Mouse (Mus musculus) heart, embryonic 15.5 days (tissue): ENCODE measurements around the gene Hdgf. TPM values are rescaled to one million over a fixed set of nuclear protein-coding genes. Genes with fewer than 3 reads are reported as not detected.

Experiments used
- ATAC-seq: fragments of 200-750 bp; cut with Nextera tagmentation; replicated peaks from 2 replicates; pipeline ENCODE4 v1.8.0; 2017; ENCODE audit warnings: low read depth, moderate TSS enrichment; ENCODE audit not compliant: insufficient number of reproducible peaks, insufficient read depth, low FRiP score
- H3K27ac ChIP-seq: fragments of 300-500 bp; sonication (generic); 2 replicates; pipeline ENCODE4 v1.5.1; 2015; ENCODE audit warnings: mild to moderate bottlenecking, inconsistent platforms
- H3K27me3 ChIP-seq: fragments of 300-500 bp; sonication (generic); 2 replicates; pipeline ENCODE4 v1.6.1; 2015; ENCODE audit warnings: inconsistent platforms
- H3K36me3 ChIP-seq: fragments of 300-500 bp; sonication (generic); 2 replicates; pipeline ENCODE4 v1.6.1; 2015; ENCODE audit warnings: mild to moderate bottlenecking, inconsistent platforms
- H3K4me1 ChIP-seq: fragments of 300-500 bp; sonication (generic); replicated peaks from 2 replicates; pipeline ENCODE4 v1.6.1; 2015; ENCODE audit warnings: inconsistent platforms
- H3K4me2 ChIP-seq: fragments of 300-500 bp; sonication (generic); 2 replicates; pipeline ENCODE4 v1.6.1; 2015; ENCODE audit warnings: inconsistent platforms, mild to moderate bottlenecking, moderate library complexity
- H3K4me3 ChIP-seq: fragments of 300-500 bp; sonication (generic); 2 replicates; pipeline ENCODE4 v1.5.1; 2015; ENCODE audit warnings: mild to moderate bottlenecking, inconsistent platforms
- H3K9ac ChIP-seq: fragments of 300-500 bp; sonication (generic); 2 replicates; pipeline ENCODE4 v1.6.1; 2015; ENCODE audit warnings: mild to moderate bottlenecking, inconsistent platforms
- H3K9me3 ChIP-seq: fragments of 300-500 bp; sonication (generic); replicated peaks from 2 replicates; pipeline ENCODE4 v1.6.1; 2016; ENCODE audit warnings: inconsistent platforms
- WGBS: fragments of 180-500 bp; shearing (Covaris S2); methylation state at CpG from one replicate; pipeline ENCODE4 v1.1.7; 2015; ENCODE audit warnings: mixed read lengths; 5-methylcytosine and 5-hydroxymethylcytosine counted together
- polyA plus RNA-seq: library from polyadenylated mRNA; unstranded; fragments of >200 nt; fragmentation: Nextera tagmentation; extraction: Ambion mirVana; gene quantifications from 2 replicates; pipeline ENCODE4 v1.2.1, GENCODE M21; 2015

Gene Hdgf
- polyA plus RNA-seq, 1 experiment from 2014 or later = 134 TPM

GRCm38 (mm10) chr3:87909874-87910273 lies 3.8 kb downstream of the Hdgf start:
- 17% methylated on average over 4 of the region's 4 CpGs for WGBS
- ATAC-seq = no peak
- Histone ChIP-seq H3K27me3 (no peaks in the 10 kb centered on the region), H3K4me3 (peak overlapping the region; percentile 52), H3K4me1 (peaks cover 38% of the 10 kb centered on the region), H3K36me3 (peaks cover 13% of the 10 kb centered on the region), H3K9ac (peak overlapping the region; percentile 53), H3K4me2 (peak overlapping the region; percentile 78), H3K9me3 (no peaks in the 10 kb centered on the region), H3K27ac (peak overlapping the region; percentile 97)

GRCm38 (mm10) chr3:87910573-87911141 lies 4.5 kb downstream of the Hdgf start:
- 11% methylated on average over 12 of the region's 12 CpGs for WGBS
- peak overlapping the region; percentile 78 for H3K4me2 ChIP-seq
- H3K36me3 ChIP-seq = peaks cover 21% of the 10 kb centered on the region
- H3K27me3 ChIP-seq = no peaks in the 10 kb centered on the region
- peak overlapping the region; percentile 97 for H3K27ac ChIP-seq
- H3K9ac ChIP-seq = peak overlapping the region; percentile 53
- peak; percentile 15 for ATAC-seq
- peak overlapping the region; percentile 52 for H3K4me3 ChIP-seq
- H3K9me3 ChIP-seq = no peaks in the 10 kb centered on the region
- peaks cover 38% of the 10 kb centered on the region for H3K4me1 ChIP-seq

- no peak overlapping the region for H3K4me2 ChIP-seq
- no peak overlapping the region for H3K9ac ChIP-seq
- H3K36me3 ChIP-seq = peaks cover 38% of the 10 kb centered on the region
- H3K4me3 ChIP-seq = no peak overlapping the region
- no peaks in the 10 kb centered on the region for H3K27me3 ChIP-seq
- WGBS = 83% methylated on average over 7 of the region's 7 CpGs
- H3K27ac ChIP-seq = no peak overlapping the region
- no peaks in the 10 kb centered on the region for H3K9me3 ChIP-seq
- H3K4me1 ChIP-seq = peaks cover 27% of the 10 kb centered on the region
- no peak for ATAC-seq
Measured at GRCm38 (mm10) chr3:87913491-87913890, 7.4 kb downstream of the Hdgf start.

- H3K9me3 ChIP-seq = no peaks in the 10 kb centered on the region
Measured at GRCm38 (mm10) chr3:87913891-87914290, 7.8 kb downstream of the Hdgf start.

GRCm38 (mm10) chr3:87916990-87917389 lies 10.9 kb downstream of the Hdgf start:
- 93% methylated on average over 1 of the region's 1 CpGs for WGBS
- H3K4me1 ChIP-seq = peaks cover 8% of the 10 kb centered on the region
- no peaks in the 10 kb centered on the region for H3K27me3 ChIP-seq
- peaks cover 40% of the 10 kb centered on the region for H3K36me3 ChIP-seq
- no peak for ATAC-seq
- H3K27ac ChIP-seq = no peak overlapping the region
- no peak overlapping the region for H3K9ac ChIP-seq
- no peak overlapping the region for H3K4me2 ChIP-seq
- no peak overlapping the region for H3K4me3 ChIP-seq
- no peaks in the 10 kb centered on the region for H3K9me3 ChIP-seq

More at GRCm38 (mm10) chr3:87913891-87914290, 7.8 kb downstream of the Hdgf start:
- Histone ChIP-seq H3K4me1 (peaks cover 24% of the 10 kb centered on the region), H3K4me2 (no peak overlapping the region), H3K27ac (no peak overlapping the region), H3K27me3 (no peaks in the 10 kb centered on the region), H3K36me3 (peaks cover 38% of the 10 kb centered on the region), H3K9ac (no peak overlapping the region), H3K4me3 (no peak overlapping the region)
- WGBS = 89% methylated on average over 10 of the region's 10 CpGs
- no peak for ATAC-seq

GRCm38 (mm10) chr3:87918551-87918950 lies 12.4 kb downstream of the Hdgf start:
- WGBS = 85% methylated on average over 1 of the region's 1 CpGs
- no peaks in the 10 kb centered on the region for H3K27me3 ChIP-seq
- no peak overlapping the region for H3K4me2 ChIP-seq
- H3K4me3 ChIP-seq = no peak overlapping the region
- peaks cover 53% of the 10 kb centered on the region for H3K36me3 ChIP-seq
- H3K9ac ChIP-seq = no peak overlapping the region
- H3K4me1 ChIP-seq = peaks cover 8% of the 10 kb centered on the region
- no peak overlapping the region for H3K27ac ChIP-seq
- H3K9me3 ChIP-seq = no peaks in the 10 kb centered on the region
- no peak for ATAC-seq

- peak within 1 kb of the TSS; percentile 85 for H3K27ac ChIP-seq
- H3K9me3 ChIP-seq = no peaks in the 10 kb centered on the region
- H3K4me2 ChIP-seq = peak within 1 kb of the TSS; percentile 87
- peaks cover 8% of the 10 kb centered on the region for H3K4me1 ChIP-seq
- H3K36me3 ChIP-seq = peaks cover 55% of the 10 kb centered on the region
- H3K9ac ChIP-seq = peak within 1 kb of the TSS; percentile 74
- H3K4me3 ChIP-seq = peak within 1 kb of the TSS; percentile 67
- WGBS = under 1% methylated on average over 30 of the region's 30 CpGs
- peak; percentile 80 for ATAC-seq
- no peaks in the 10 kb centered on the region for H3K27me3 ChIP-seq
Measured at GRCm38 (mm10) chr3:87919336-87920108, 13.4 kb downstream of the Hdgf start, which contains the start of gene Mrpl24. Gene Mrpl24 (plus strand): TSS chr3:87919506.

- H3K9me3 ChIP-seq = no peaks in the 10 kb centered on the region
- H3K4me3 ChIP-seq = peak overlapping the region; percentile 67
- 58% methylated on average over 9 of the region's 9 CpGs for WGBS
- H3K4me1 ChIP-seq = peaks cover 8% of the 10 kb centered on the region
- no peaks in the 10 kb centered on the region for H3K27me3 ChIP-seq
- H3K36me3 ChIP-seq = peaks cover 55% of the 10 kb centered on the region
- H3K27ac ChIP-seq = no peak overlapping the region
- H3K4me2 ChIP-seq = peak overlapping the region; percentile 87
- peak overlapping the region; percentile 74 for H3K9ac ChIP-seq
- no peak for ATAC-seq
Measured at GRCm38 (mm10) chr3:87920270-87920943, 14.3 kb downstream of the Hdgf start.

- no peak overlapping the region for H3K4me2 ChIP-seq
- no peak overlapping the region for H3K4me3 ChIP-seq
- 83% methylated on average over 7 of the region's 7 CpGs for WGBS
- H3K27ac ChIP-seq = no peak overlapping the region
- no peaks in the 10 kb centered on the region for H3K27me3 ChIP-seq
- H3K9me3 ChIP-seq = no peaks in the 10 kb centered on the region
- no peak overlapping the region for H3K9ac ChIP-seq
- no peak for ATAC-seq
- H3K36me3 ChIP-seq = peaks cover 58% of the 10 kb centered on the region
- peaks cover 11% of the 10 kb centered on the region for H3K4me1 ChIP-seq
Measured at GRCm38 (mm10) chr3:87924996-87925395, 18.9 kb downstream of the Hdgf start.

GRCm38 (mm10) chr3:87927452-87927851 lies 21.3 kb downstream of the Hdgf start:
- WGBS = 90% methylated on average over 5 of the region's 5 CpGs
- no peak overlapping the region for H3K27ac ChIP-seq
- no peak overlapping the region for H3K4me3 ChIP-seq
- ATAC-seq = no peak
- H3K27me3 ChIP-seq = no peaks in the 10 kb centered on the region
- peaks cover 25% of the 10 kb centered on the region for H3K4me1 ChIP-seq
- no peak overlapping the region for H3K4me2 ChIP-seq
- H3K9me3 ChIP-seq = no peaks in the 10 kb centered on the region
- H3K36me3 ChIP-seq = peaks cover 64% of the 10 kb centered on the region
- H3K9ac ChIP-seq = no peak overlapping the region

- H3K4me3 ChIP-seq = peak overlapping the region; percentile 99
- 5% methylated on average over 26 of the region's 26 CpGs for WGBS
- peaks cover 54% of the 10 kb centered on the region for H3K36me3 ChIP-seq
- no peaks in the 10 kb centered on the region for H3K9me3 ChIP-seq
- peak; percentile 30; the same call in 1 of the 2 replicates for ATAC-seq
- peak overlapping the region; percentile 99 for H3K9ac ChIP-seq
- H3K4me1 ChIP-seq = peaks cover 28% of the 10 kb centered on the region
- H3K4me2 ChIP-seq = peak overlapping the region; percentile 79
- H3K27me3 ChIP-seq = no peaks in the 10 kb centered on the region
- peak overlapping the region; percentile 91 for H3K27ac ChIP-seq
Measured at GRCm38 (mm10) chr3:87929341-87930077, 23.4 kb downstream of the Hdgf start.
